Mouse (Mus musculus): Measurements from ENCODE around the gene Ebp. TPM values are rescaled to one million over a fixed set of nuclear protein-coding genes. Genes with fewer than 3 reads are reported as not detected.

Gene Ebp
- polyA plus RNA-seq, 1 experiment from 2014 or later: 81.1 TPM

GRCm38 (mm10) chrX:8143750-8144149, 49.6 kb downstream of the Ebp start:
- no peaks in the 10 kb centered on the region for H3K9me3 ChIP-seq (replicated peaks)
- WGBS (ENCODE audit: insufficient replicate concordance): 45% methylated on average over 7 of the region's 7 CpGs
- peak overlapping the region; percentile 82 for H3K4me2 ChIP-seq
- peaks cover 51% of the 10 kb centered on the region for H3K36me3 ChIP-seq (replicated peaks)
- peaks cover 20% of the 10 kb centered on the region for H3K4me1 ChIP-seq (replicated peaks)
- peak overlapping the region; percentile 95 for H3K27ac ChIP-seq (replicated peaks)
- peak overlapping the region; percentile 76 for H3K4me3 ChIP-seq (replicated peaks)
- ATAC-seq (ENCODE audit: insufficient read depth): no peak
- peak overlapping the region; percentile 76 for H3K9ac ChIP-seq
- H3K27me3 ChIP-seq: no peaks in the 10 kb centered on the region

- Histone ChIP-seq H3K4me1 (replicated peaks) (peaks cover 20% of the 10 kb centered on the region), H3K9me3 (replicated peaks) (no peaks in the 10 kb centered on the region), H3K36me3 (replicated peaks) (peaks cover 59% of the 10 kb centered on the region), H3K9ac (no peak overlapping the region), H3K4me2 (peak overlapping the region; percentile 82; the same call in 1 of the 2 replicates), H3K27me3 (no peaks in the 10 kb centered on the region), H3K27ac (replicated peaks) (no peak overlapping the region), H3K4me3 (replicated peaks) (no peak overlapping the region)
- no peak for ATAC-seq (ENCODE audit: insufficient read depth)
- WGBS (ENCODE audit: insufficient replicate concordance): 52% methylated on average over 7 of the region's 7 CpGs
Measured at GRCm38 (mm10) chrX:8142948-8143347, 50.4 kb downstream of the Ebp start.

GRCm38 (mm10) chrX:8141058-8141457, 52.3 kb downstream of the Ebp start:
- H3K9me3 ChIP-seq (replicated peaks): no peaks in the 10 kb centered on the region
- no peak overlapping the region for H3K4me2 ChIP-seq
- H3K4me3 ChIP-seq (replicated peaks): no peak overlapping the region
- 68% methylated on average over 3 of the region's 3 CpGs for whole genome bisulfite sequencing (ENCODE audit: insufficient replicate concordance)
- peaks cover 16% of the 10 kb centered on the region for H3K4me1 ChIP-seq (replicated peaks)
- no peak for ATAC-seq (ENCODE audit: insufficient read depth)
- H3K27ac ChIP-seq (replicated peaks): no peak overlapping the region
- no peaks in the 10 kb centered on the region for H3K27me3 ChIP-seq
- H3K36me3 ChIP-seq (replicated peaks): peaks cover 76% of the 10 kb centered on the region
- no peak overlapping the region for H3K9ac ChIP-seq

- Histone ChIP-seq H3K9ac (no peak overlapping the region), H3K27ac (replicated peaks) (no peak overlapping the region), H3K4me1 (replicated peaks) (peaks cover 16% of the 10 kb centered on the region), H3K27me3 (no peaks in the 10 kb centered on the region), H3K4me3 (replicated peaks) (no peak overlapping the region), H3K9me3 (replicated peaks) (no peaks in the 10 kb centered on the region), H3K4me2 (no peak overlapping the region), H3K36me3 (replicated peaks) (peaks cover 76% of the 10 kb centered on the region)
- 90% methylated on average over 2 of the region's 2 CpGs for WGBS (ENCODE audit: insufficient replicate concordance)
- no peak for ATAC-seq (ENCODE audit: insufficient read depth)
Measured at GRCm38 (mm10) chrX:8140446-8140845, 52.9 kb downstream of the Ebp start.

GRCm38 (mm10) chrX:8139480-8139879, 53.8 kb downstream of the Ebp start:
- Histone ChIP-seq H3K4me3 (replicated peaks) (no peak overlapping the region), H3K27me3 (no peaks in the 10 kb centered on the region), H3K4me1 (replicated peaks) (peaks cover 16% of the 10 kb centered on the region), H3K4me2 (no peak overlapping the region), H3K36me3 (replicated peaks) (peaks cover 75% of the 10 kb centered on the region), H3K9ac (no peak overlapping the region), H3K27ac (replicated peaks) (no peak overlapping the region), H3K9me3 (replicated peaks) (no peaks in the 10 kb centered on the region)
- no peak for ATAC-seq (ENCODE audit: insufficient read depth)
- WGBS (ENCODE audit: insufficient replicate concordance): 44% methylated on average over 1 of the region's 1 CpGs

- no peak overlapping the region for H3K4me2 ChIP-seq
- H3K27me3 ChIP-seq: no peaks in the 10 kb centered on the region
- ATAC-seq (ENCODE audit: insufficient read depth): no peak
- H3K9ac ChIP-seq: no peak overlapping the region
- H3K4me1 ChIP-seq (replicated peaks): peaks cover 16% of the 10 kb centered on the region
- no peak overlapping the region for H3K4me3 ChIP-seq (replicated peaks)
- no peaks in the 10 kb centered on the region for H3K9me3 ChIP-seq (replicated peaks)
- 21% methylated on average over 2 of the region's 2 CpGs for WGBS (ENCODE audit: insufficient replicate concordance)
- peaks cover 44% of the 10 kb centered on the region for H3K36me3 ChIP-seq (replicated peaks)
- no peak overlapping the region for H3K27ac ChIP-seq (replicated peaks)
Measured at GRCm38 (mm10) chrX:8135886-8136285, 57.4 kb downstream of the Ebp start.

Other genes starting within 250 kb of the Ebp start
- 10.7 and 12.1 TPM in 2 replicates for gene Hdac6, start 245.6 kb downstream of the Ebp start, polyA plus RNA-seq (2015; fragmentation: Nextera tagmentation; extraction: Ambion mirVana)
- gene Gata1, start 215.4 kb downstream of the Ebp start, polyA plus RNA-seq (2015; fragmentation: Nextera tagmentation; extraction: Ambion mirVana): 117 and 126 TPM in 2 replicates
- 0.26 and 0.36 TPM in 2 replicates for gene Glod5, start 175.0 kb downstream of the Ebp start, polyA plus RNA-seq (2015; fragmentation: Nextera tagmentation; extraction: Ambion mirVana)
- gene Suv39h1, start 118.8 kb downstream of the Ebp start, polyA plus RNA-seq (2015; fragmentation: Nextera tagmentation; extraction: Ambion mirVana): 31.4 and 33.0 TPM in 2 replicates
- 2.1 and 2.2 TPM in 2 replicates for gene Was, start 103.0 kb downstream of the Ebp start, polyA plus RNA-seq (2015; fragmentation: Nextera tagmentation; extraction: Ambion mirVana)
- 6.0 and 6.2 TPM in 2 replicates for gene Wdr13, start 60.6 kb downstream of the Ebp start, polyA plus RNA-seq (2015; fragmentation: Nextera tagmentation; extraction: Ambion mirVana)
- gene Rbm3, start 47.6 kb downstream of the Ebp start, polyA plus RNA-seq (2015; fragmentation: Nextera tagmentation; extraction: Ambion mirVana): 228 and 253 TPM in 2 replicates
- gene Tbc1d25, start 17.3 kb downstream of the Ebp start, polyA plus RNA-seq (2015; fragmentation: Nextera tagmentation; extraction: Ambion mirVana): 4.9 and 5.5 TPM in 2 replicates
- gene Porcn, start 13.0 kb upstream of the Ebp start, polyA plus RNA-seq (2015; fragmentation: Nextera tagmentation; extraction: Ambion mirVana): 0.83 and 1.1 TPM in 2 replicates
- gene Ftsj1, start 58.9 kb upstream of the Ebp start, polyA plus RNA-seq (2015; fragmentation: Nextera tagmentation; extraction: Ambion mirVana): 34.0 and 36.4 TPM in 2 replicates
- gene Slc38a5, start 77.6 kb upstream of the Ebp start, polyA plus RNA-seq (2015; fragmentation: Nextera tagmentation; extraction: Ambion mirVana): 67.3 and 70.0 TPM in 2 replicates
- gene Ssxb10, start 133.9 kb upstream of the Ebp start, polyA plus RNA-seq (2015; fragmentation: Nextera tagmentation; extraction: Ambion mirVana): not detected in 2 replicates
- not detected in 2 replicates for gene Ssxb9, start 173.5 kb upstream of the Ebp start, polyA plus RNA-seq (2015; fragmentation: Nextera tagmentation; extraction: Ambion mirVana)
- not detected in 2 replicates for gene Ssxb1, start 219.8 kb upstream of the Ebp start, polyA plus RNA-seq (2015; fragmentation: Nextera tagmentation; extraction: Ambion mirVana)